Comparison of ENCODE assay signal across 14 mouse cellular contexts in the genomic region with DNA sequence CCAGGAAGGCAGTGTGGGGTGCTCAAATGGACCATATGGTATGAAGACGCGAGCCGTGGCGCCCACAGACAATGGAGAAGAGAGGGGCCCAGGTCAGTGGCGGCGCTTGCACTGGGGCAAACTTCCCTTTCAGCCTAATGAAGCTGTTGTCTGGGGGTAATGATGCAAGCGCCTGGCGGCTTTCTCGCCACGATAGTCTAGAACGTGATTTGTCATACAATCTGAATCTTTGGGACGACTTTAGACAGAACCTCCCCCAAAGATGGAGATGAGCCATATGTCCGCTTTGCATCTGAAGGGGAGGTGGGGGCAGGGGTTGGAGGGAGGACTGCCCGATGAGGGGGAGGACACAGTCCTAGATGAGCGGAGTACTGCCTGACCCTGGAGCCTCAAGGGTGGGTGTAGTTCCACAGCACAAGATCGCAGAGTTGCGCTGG. TPM values are rescaled to one million over a fixed set of nuclear protein-coding genes. Genes with fewer than 3 reads are reported as not detected.
DNase-seq lines count a peak whose midpoint lies in the region; ATAC-seq lines count a peak whose summit lies in the region.
"Had no signal": no experiment of that assay in that cellular context is flagged by ENCODE, and none has a peak within 500 bp of the region (broad histone marks: within the 10 kb centered on the region; RNA-seq: fewer than 3 reads in every experiment).

No protein-coding gene starts in this region.

- H3K27ac ChIP-seq in hindbrain, embryonic 10.5 days, result peak overlapping the region; percentile 89
- no peak overlapping the region for H3K27ac ChIP-seq in hindbrain, embryonic 16.5 days (ENCODE audit: low read depth, low read length)
- peak overlapping the region; percentile 70 for H3K27ac ChIP-seq in hindbrain, embryonic 11.5 days (ENCODE audit: low read depth, low read length)
- H3K27ac ChIP-seq in neural tube, embryonic 12.5 days, result no peak overlapping the region
- H3K27ac ChIP-seq: heart, adult 2 months; kidney, embryonic 15.5 days; lung, embryonic 15.5 days had no signal

- H3K4me1 ChIP-seq in hindbrain, embryonic 10.5 days (replicated peaks), result peaks cover 66% of the 10 kb centered on the region
- H3K4me1 ChIP-seq in hindbrain, embryonic 16.5 days (ENCODE audit: control insufficient read depth, insufficient read depth, low read depth, low read length), result peaks cover 11% of the 10 kb centered on the region
- peaks cover 20% of the 10 kb centered on the region for H3K4me1 ChIP-seq in hindbrain, embryonic 11.5 days (replicated peaks; ENCODE audit: control insufficient read depth, insufficient read depth, low read length)
- peaks cover 28% of the 10 kb centered on the region for H3K4me1 ChIP-seq in neural tube, embryonic 12.5 days

- DNase-seq in hindbrain, embryonic 10.5 days (ENCODE audit: low spot score), result peak; percentile 57
- peak; percentile 52 for DNase-seq in embryo, embryonic 11 days
- DNase-seq in hindbrain, embryonic 11.5 days (ENCODE audit: low spot score), result no peak
- no peak for DNase-seq in right cerebral cortex, adult 18-20 months
- DNase-seq in adrenal gland, postnatal 10 days, result no peak
- no peak for DNase-seq in cerebellum, postnatal 25 days
- DNase-seq: heart, adult 2 months; heart, postnatal 36 days had no signal

- ATAC-seq in hindbrain, embryonic 16.5 days, result no peak
- peak; percentile 72 for ATAC-seq in hindbrain, embryonic 11.5 days (ENCODE audit: low FRiP score)
- peak; percentile 35; the same call in 1 of the 2 replicates for ATAC-seq in neural tube, embryonic 12.5 days (ENCODE audit: low FRiP score, low read depth)

- H3K4me3 ChIP-seq in hindbrain, embryonic 10.5 days, result peak overlapping the region; percentile 32
- H3K4me3 ChIP-seq in hindbrain, embryonic 16.5 days (ENCODE audit: low read length), result no peak overlapping the region
- H3K4me3 ChIP-seq in hindbrain, embryonic 11.5 days (ENCODE audit: low read depth, low read length), result no peak overlapping the region
- no peak overlapping the region for H3K4me3 ChIP-seq in neural tube, embryonic 12.5 days
- H3K4me3 ChIP-seq: heart, adult 2 months; kidney, embryonic 15.5 days; lung, embryonic 15.5 days had no signal

- H3K4me2 ChIP-seq in hindbrain, embryonic 16.5 days (ENCODE audit: low read length), result no peak overlapping the region
- H3K4me2 ChIP-seq in hindbrain, embryonic 11.5 days (replicated peaks; ENCODE audit: low read depth, low read length), result no peak overlapping the region; the same call in 1 of the 2 replicates
- peak overlapping the region; percentile 34; the same call in 1 of the 2 replicates for H3K4me2 ChIP-seq in neural tube, embryonic 12.5 days (replicated peaks)
- H3K4me2 ChIP-seq: kidney, embryonic 15.5 days; lung, embryonic 15.5 days had no signal

- 2% methylated on average over 17 of the region's 17 CpGs for WGBS in hindbrain, embryonic 10.5 days
- WGBS in hindbrain, embryonic 16.5 days, result 3% methylated on average over 17 of the region's 17 CpGs
- WGBS in hindbrain, embryonic 11.5 days, result 3% methylated on average over 17 of the region's 17 CpGs
- WGBS in neural tube, embryonic 12.5 days, result 1% methylated on average over 17 of the region's 17 CpGs

- H3K36me3 ChIP-seq in hindbrain, embryonic 10.5 days, result no peaks in the 10 kb centered on the region
- H3K36me3 ChIP-seq in hindbrain, embryonic 16.5 days (ENCODE audit: control insufficient read depth, insufficient read depth, low read length), result no peaks in the 10 kb centered on the region
- H3K36me3 ChIP-seq in hindbrain, embryonic 11.5 days (ENCODE audit: control insufficient read depth, insufficient read depth, low read length), result no peaks in the 10 kb centered on the region
- no peaks in the 10 kb centered on the region for H3K36me3 ChIP-seq in neural tube, embryonic 12.5 days
- H3K36me3 ChIP-seq: G1E; kidney, embryonic 15.5 days; lung, embryonic 15.5 days had no signal

- peaks cover 100% of the 10 kb centered on the region for H3K27me3 ChIP-seq in hindbrain, embryonic 10.5 days (ENCODE audit: insufficient read depth, poor library complexity, severe bottlenecking)
- peaks cover 76% of the 10 kb centered on the region for H3K27me3 ChIP-seq in hindbrain, embryonic 16.5 days (replicated peaks; ENCODE audit: control insufficient read depth, insufficient read depth, low read length)
- H3K27me3 ChIP-seq in hindbrain, embryonic 11.5 days (ENCODE audit: control insufficient read depth, insufficient read depth, low read length), result peaks cover 84% of the 10 kb centered on the region
- H3K27me3 ChIP-seq in neural tube, embryonic 12.5 days (replicated peaks), result peaks cover 90% of the 10 kb centered on the region

- H3K9ac ChIP-seq in hindbrain, embryonic 16.5 days (ENCODE audit: low read depth, low read length), result no peak overlapping the region
- 0 out of 2 replicates have a peak overlapping the region, but pooled peaks have one; percentile 19 for H3K9ac ChIP-seq in hindbrain, embryonic 11.5 days (ENCODE audit: low read depth, low read length)
- H3K9ac ChIP-seq in neural tube, embryonic 12.5 days, result no peak overlapping the region
- H3K9ac ChIP-seq: kidney, embryonic 15.5 days; lung, embryonic 15.5 days had no signal

- no peaks in the 10 kb centered on the region for H3K9me3 ChIP-seq in hindbrain, embryonic 10.5 days
- no peaks in the 10 kb centered on the region for H3K9me3 ChIP-seq in hindbrain, embryonic 16.5 days (ENCODE audit: control insufficient read depth, low read length)
- H3K9me3 ChIP-seq in hindbrain, embryonic 11.5 days (ENCODE audit: control insufficient read depth, low read length), result no peaks in the 10 kb centered on the region
- no peaks in the 10 kb centered on the region for H3K9me3 ChIP-seq in neural tube, embryonic 12.5 days
- H3K9me3 ChIP-seq: lung, embryonic 15.5 days had no signal

RNA-seq across cellular contexts. Expression of a gene that starts 8.4 kb away (rescaled TPM):
- 28.4 and 33.7 TPM in 2 replicates for polyA plus RNA-seq in hindbrain, embryonic 10.5 days (2016; fragmentation: Nextera tagmentation; extraction: Ambion mirVana)
- 0.11 and 1.0 TPM in 2 replicates for polyA plus RNA-seq in hindbrain, embryonic 16.5 days (2015; fragmentation: Nextera tagmentation; extraction: Ambion mirVana)
- polyA plus RNA-seq in hindbrain, embryonic 11.5 days (2014; fragmentation: Nextera tagmentation; extraction: Ambion mirVana), result 30.6 and 37.4 TPM in 2 replicates
- 36.5 and 39.9 TPM in 2 replicates for polyA plus RNA-seq in neural tube, embryonic 12.5 days (2016; fragmentation: Nextera tagmentation; extraction: Ambion mirVana)
- not detected for total RNA-seq in adrenal gland, postnatal 10 days (2021)
- total RNA-seq: heart, adult 2 months; heart, postnatal 36 days; megakaryocyte-erythroid progenitor cell, adult 5-6 weeks had no signal
- polyA plus RNA-seq: G1E; heart, adult 2 months; kidney, embryonic 15.5 days; lung, embryonic 15.5 days had no signal

RNA-seq across cellular contexts. Expression of a gene that starts 36.0 kb away (rescaled TPM):
- 6.1 and 12.5 TPM in 2 replicates for polyA plus RNA-seq in hindbrain, embryonic 10.5 days (2016; fragmentation: Nextera tagmentation; extraction: Ambion mirVana)
- 7.8 and 10.2 TPM in 2 replicates for polyA plus RNA-seq in hindbrain, embryonic 16.5 days (2015; fragmentation: Nextera tagmentation; extraction: Ambion mirVana)
- polyA plus RNA-seq in hindbrain, embryonic 11.5 days (2014; fragmentation: Nextera tagmentation; extraction: Ambion mirVana), result 19.3 and 23.4 TPM in 2 replicates
- 38.1 and 42.3 TPM in 2 replicates for polyA plus RNA-seq in neural tube, embryonic 12.5 days (2016; fragmentation: Nextera tagmentation; extraction: Ambion mirVana)
- total RNA-seq in adrenal gland, postnatal 10 days (2021), result 10 to 100 TPM; 15.0 to 16.3 TPM
- total RNA-seq: G1E; megakaryocyte-erythroid progenitor cell, adult 5-6 weeks had no signal
- polyA plus RNA-seq: G1E had no signal

Comparison
In these comparisons a context has a peak if more than half of its experiments do, and no peak if none do; other contexts are left out.
1. DNase-seq: peak in hindbrain, embryonic 10.5 days (single experiment) and embryo, embryonic 11 days (single experiment); none in hindbrain, embryonic 11.5 days (single experiment), right cerebral cortex, adult 18-20 months (single experiment), adrenal gland, postnatal 10 days (single experiment) and cerebellum, postnatal 25 days (0 of 2).
2. H3K27ac ChIP-seq: peak in hindbrain, embryonic 10.5 days (single experiment) and hindbrain, embryonic 11.5 days (single experiment); none in hindbrain, embryonic 16.5 days (single experiment) and neural tube, embryonic 12.5 days (single experiment).
3. RNA of a gene that starts 8.4 kb away (polyA plus RNA-seq): 36.5 to 39.9 TPM in neural tube, embryonic 12.5 days, 30.6 to 37.4 TPM in hindbrain, embryonic 11.5 days and 28.4 to 33.7 TPM in hindbrain, embryonic 10.5 days; 0.11 to 1.0 TPM in hindbrain, embryonic 16.5 days; every median in the first group is over 10 times any median in the second.